Mouse (Mus musculus): ENCODE results near the gene Tarbp2. TPM values are rescaled to one million over a fixed set of nuclear protein-coding genes. Genes with fewer than 3 reads are reported as not detected.

The Tarbp2 gene
- polyA plus RNA-seq, 1 experiment, result 71.1 TPM

DNA sequence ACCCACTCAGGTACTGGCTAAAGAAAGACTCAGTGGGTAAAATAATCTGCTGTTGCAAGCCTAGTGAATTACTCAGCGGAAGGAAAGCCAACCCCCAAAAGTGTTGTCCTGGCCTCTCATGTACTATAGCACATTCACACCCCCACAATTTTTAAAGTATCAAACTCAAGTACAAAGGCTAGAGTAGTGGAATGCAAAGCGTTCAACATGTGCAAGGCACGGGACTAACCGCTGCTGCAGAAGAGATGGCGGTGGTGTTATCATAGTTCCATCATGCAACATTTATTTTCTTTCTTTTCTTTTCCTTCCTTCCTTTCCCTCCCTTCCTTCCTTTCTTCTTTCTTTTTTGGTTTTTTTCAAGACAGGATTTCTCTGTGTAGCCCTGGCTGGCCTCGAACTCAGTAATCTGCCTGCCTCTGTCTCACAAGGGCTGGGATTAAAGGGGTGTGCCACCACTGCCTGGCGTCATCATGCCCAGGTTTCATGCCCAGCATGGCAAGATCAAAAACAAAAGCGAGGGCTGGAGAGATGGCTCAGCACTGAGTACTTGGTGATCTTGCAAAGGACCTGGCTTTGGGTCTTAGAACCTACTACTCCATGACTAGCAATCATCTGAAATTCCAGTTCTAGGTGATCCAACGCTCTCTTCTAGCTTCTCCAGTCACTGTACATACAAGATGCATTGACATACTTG is 12.1 kb upstream of the Tarbp2 start:
- no peak overlapping the region for H3K27ac ChIP-seq (ENCODE audit: insufficient read depth, low read depth, low read length)
- H3K4me3 ChIP-seq (ENCODE audit: low read depth, low read length), result no peak overlapping the region
- peaks cover 17% of the 10 kb centered on the region for H3K36me3 ChIP-seq (ENCODE audit: control insufficient read depth, insufficient read depth, low read length)
- H3K27me3 ChIP-seq (ENCODE audit: control insufficient read depth, insufficient read depth, low read length), result no peaks in the 10 kb centered on the region
- TF ChIP-seq CTCF (IDR thresholded peaks at IDR 0.05; ENCODE audit: extremely low read depth, insufficient read length, insufficient replicate concordance, low read depth, low read length), result no peak
- TF ChIP-seq POLR2A (IDR thresholded peaks at IDR 0.05; ENCODE audit: low read depth, low read length), result no peak
- peaks cover 23% of the 10 kb centered on the region for H3K4me1 ChIP-seq (ENCODE audit: control insufficient read depth, insufficient read depth, insufficient read length, low read length)
- 59% methylated on average over 9 of the region's 9 CpGs for WGBS

- TF ChIP-seq POLR2A (IDR thresholded peaks at IDR 0.05; ENCODE audit: low read depth, low read length), result no peak
- TF ChIP-seq CTCF (IDR thresholded peaks at IDR 0.05; ENCODE audit: extremely low read depth, insufficient read length, insufficient replicate concordance, low read depth, low read length), result no peak
- no peak overlapping the region for H3K27ac ChIP-seq (ENCODE audit: insufficient read depth, low read depth, low read length)
These were observed 11.5 kb upstream of the Tarbp2 start for GRCm38 (mm10) chr15:102506464-102506830.

DNA sequence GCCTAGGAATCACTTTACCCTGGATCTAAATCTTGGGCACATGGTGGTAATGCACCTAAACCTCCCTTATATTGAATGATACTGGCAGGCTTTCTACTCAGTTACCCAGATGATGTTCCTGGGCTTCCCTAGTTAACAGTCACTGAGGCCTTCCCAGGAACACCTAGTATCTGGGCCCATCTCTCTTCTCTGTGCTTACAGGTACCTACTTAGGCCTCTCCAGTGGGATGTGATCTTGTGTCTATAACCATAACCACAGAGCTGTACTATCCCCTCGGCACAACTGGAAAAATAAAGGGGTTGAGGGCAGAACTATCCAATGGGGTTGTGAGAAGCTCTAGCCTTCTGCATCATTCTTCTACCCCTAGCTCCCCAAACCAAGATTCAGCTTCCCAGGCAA is 11.1 kb upstream of the Tarbp2 start:
- TF ChIP-seq POLR2A (IDR thresholded peaks at IDR 0.05; ENCODE audit: low read depth, low read length), result no peak
- TF ChIP-seq CTCF (IDR thresholded peaks at IDR 0.05; ENCODE audit: extremely low read depth, insufficient read length, insufficient replicate concordance, low read depth, low read length), result no peak
- WGBS, result 91% methylated on average over 1 of the region's 1 CpGs
- Histone ChIP-seq H3K36me3 (ENCODE audit: control insufficient read depth, insufficient read depth, low read length) (peaks cover 12% of the 10 kb centered on the region), H3K4me1 (ENCODE audit: control insufficient read depth, insufficient read depth, insufficient read length, low read length) (peaks cover 15% of the 10 kb centered on the region), H3K27ac (ENCODE audit: insufficient read depth, low read depth, low read length) (no peak overlapping the region), H3K27me3 (ENCODE audit: control insufficient read depth, insufficient read depth, low read length) (no peaks in the 10 kb centered on the region), H3K4me3 (ENCODE audit: low read depth, low read length) (no peak overlapping the region)

More at GRCm38 (mm10) chr15:102506464-102506830, 11.5 kb upstream of the Tarbp2 start:
- Histone ChIP-seq H3K27me3 (ENCODE audit: control insufficient read depth, insufficient read depth, low read length) (no peaks in the 10 kb centered on the region), H3K4me1 (ENCODE audit: control insufficient read depth, insufficient read depth, insufficient read length, low read length) (peaks cover 17% of the 10 kb centered on the region), H3K4me3 (ENCODE audit: low read depth, low read length) (no peak overlapping the region), H3K36me3 (ENCODE audit: control insufficient read depth, insufficient read depth, low read length) (peaks cover 12% of the 10 kb centered on the region)
- 4% methylated on average over 2 of the region's 2 CpGs for WGBS

GRCm38 (mm10) chr15:102507561-102507960 is 10.4 kb upstream of the Tarbp2 start:
- Histone ChIP-seq H3K27me3 (ENCODE audit: control insufficient read depth, insufficient read depth, low read length) (no peaks in the 10 kb centered on the region), H3K4me3 (ENCODE audit: low read depth, low read length) (no peak overlapping the region), H3K36me3 (ENCODE audit: control insufficient read depth, insufficient read depth, low read length) (peaks cover 12% of the 10 kb centered on the region), H3K4me1 (ENCODE audit: control insufficient read depth, insufficient read depth, insufficient read length, low read length) (peaks cover 8% of the 10 kb centered on the region), H3K27ac (ENCODE audit: insufficient read depth, low read depth, low read length) (no peak overlapping the region)
- no peak for TF ChIP-seq POLR2A (IDR thresholded peaks at IDR 0.05; ENCODE audit: low read depth, low read length)
- no peak for TF ChIP-seq CTCF (IDR thresholded peaks at IDR 0.05; ENCODE audit: extremely low read depth, insufficient read length, insufficient replicate concordance, low read depth, low read length)

- 82% methylated on average over 3 of the region's 3 CpGs for WGBS
- Histone ChIP-seq H3K36me3 (ENCODE audit: control insufficient read depth, insufficient read depth, low read length) (peaks cover 10% of the 10 kb centered on the region), H3K27me3 (ENCODE audit: control insufficient read depth, insufficient read depth, low read length) (no peaks in the 10 kb centered on the region)
These were observed 9.7 kb upstream of the Tarbp2 start for GRCm38 (mm10) chr15:102508336-102508735.

GRCm38 (mm10) chr15:102510110-102510509 is 7.9 kb upstream of the Tarbp2 start:
- Histone ChIP-seq H3K27ac (ENCODE audit: insufficient read depth, low read depth, low read length) (no peak overlapping the region), H3K4me1 (ENCODE audit: control insufficient read depth, insufficient read depth, insufficient read length, low read length) (peaks cover 8% of the 10 kb centered on the region), H3K4me3 (ENCODE audit: low read depth, low read length) (peak overlapping the region; percentile 93), H3K36me3 (ENCODE audit: control insufficient read depth, insufficient read depth, low read length) (no peaks in the 10 kb centered on the region), H3K27me3 (ENCODE audit: control insufficient read depth, insufficient read depth, low read length) (no peaks in the 10 kb centered on the region)
- TF ChIP-seq POLR2A (IDR thresholded peaks at IDR 0.05; ENCODE audit: low read depth, low read length) (no peak), CTCF (IDR thresholded peaks at IDR 0.05; ENCODE audit: extremely low read depth, insufficient read length, insufficient replicate concordance, low read depth, low read length) (no peak)
- 31% methylated on average over 9 of the region's 9 CpGs for WGBS

More at GRCm38 (mm10) chr15:102508336-102508735, 9.7 kb upstream of the Tarbp2 start:
- Histone ChIP-seq H3K4me1 (ENCODE audit: control insufficient read depth, insufficient read depth, insufficient read length, low read length) (peaks cover 8% of the 10 kb centered on the region), H3K27ac (ENCODE audit: insufficient read depth, low read depth, low read length) (no peak overlapping the region), H3K4me3 (ENCODE audit: low read depth, low read length) (no peak overlapping the region)
- no peak for TF ChIP-seq POLR2A (IDR thresholded peaks at IDR 0.05; ENCODE audit: low read depth, low read length)
- no peak for TF ChIP-seq CTCF (IDR thresholded peaks at IDR 0.05; ENCODE audit: extremely low read depth, insufficient read length, insufficient replicate concordance, low read depth, low read length)

DNA sequence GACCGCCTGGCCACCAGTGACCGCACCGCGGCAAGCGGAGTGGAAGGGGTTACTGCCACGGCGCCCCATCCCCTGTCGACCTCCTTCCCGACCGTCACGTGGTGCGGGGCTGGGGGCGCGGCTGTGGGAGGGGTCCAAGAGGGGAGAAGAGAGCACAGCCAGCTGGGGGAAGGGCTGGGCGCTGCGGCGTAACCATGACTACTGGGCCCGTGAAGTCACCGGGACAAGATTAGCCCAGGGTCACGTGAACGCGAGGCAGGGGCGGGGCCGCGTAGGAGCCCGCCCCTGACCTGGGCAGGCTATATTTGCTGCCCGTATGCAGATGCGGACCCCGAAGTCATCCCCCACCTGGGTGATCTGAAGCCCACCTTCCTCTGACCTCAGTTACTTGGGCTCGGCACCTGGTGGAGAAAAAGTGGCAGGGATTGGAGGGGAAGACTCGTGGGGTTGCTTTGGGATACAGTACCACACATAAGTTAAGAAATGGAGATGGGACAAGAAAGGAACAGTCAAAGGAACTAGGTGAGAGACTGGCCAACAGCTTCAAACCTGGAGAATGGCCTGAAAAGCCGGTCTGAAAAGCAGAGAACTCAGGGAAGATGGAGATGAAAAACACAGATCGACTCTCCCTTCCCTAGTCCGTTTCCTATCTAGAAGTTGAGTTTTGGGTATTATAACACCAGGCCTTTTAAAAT is 7.3 kb upstream of the Tarbp2 start:
- no peaks in the 10 kb centered on the region for H3K27me3 ChIP-seq (ENCODE audit: control insufficient read depth, insufficient read depth, low read length)
- H3K4me1 ChIP-seq (ENCODE audit: control insufficient read depth, insufficient read depth, insufficient read length, low read length), result peaks cover 8% of the 10 kb centered on the region
- no peaks in the 10 kb centered on the region for H3K36me3 ChIP-seq (ENCODE audit: control insufficient read depth, insufficient read depth, low read length)
- WGBS, result 4% methylated on average over 34 of the region's 34 CpGs
- no peak overlapping the region for H3K27ac ChIP-seq (ENCODE audit: insufficient read depth, low read depth, low read length)
- H3K4me3 ChIP-seq (ENCODE audit: low read depth, low read length), result peak overlapping the region; percentile 93
- no peak for TF ChIP-seq POLR2A (IDR thresholded peaks at IDR 0.05; ENCODE audit: low read depth, low read length)
- TF ChIP-seq CTCF (IDR thresholded peaks at IDR 0.05; ENCODE audit: extremely low read depth, insufficient read length, insufficient replicate concordance, low read depth, low read length), result no peak

Measured in small intestine, adult 2 months (tissue).